In genomic region chr1:170346266-170346665, GRCm38 (mm10) we compare ENCODE assay signal across 22 mouse cellular contexts. TPM values are rescaled to one million over a fixed set of nuclear protein-coding genes. Genes with fewer than 3 reads are reported as not detected.
DNase-seq lines count a peak whose midpoint lies in the region; ATAC-seq and TF ChIP-seq lines count a peak whose summit lies in the region.
"Had no signal": no experiment of that assay in that cellular context is flagged by ENCODE, and none has a peak within 500 bp of the region (broad histone marks: within the 10 kb centered on the region; RNA-seq: fewer than 3 reads in every experiment).

No protein-coding gene starts in this region.

- no peak overlapping the region for H3K27ac ChIP-seq in forebrain, embryonic 11.5 days (ENCODE audit: low read depth, low read length)
- H3K27ac ChIP-seq in forebrain, embryonic 16.5 days (ENCODE audit: low read length) = no peak overlapping the region
- no peak overlapping the region for H3K27ac ChIP-seq in lung, embryonic 14.5 days (ENCODE audit: low read depth)
- H3K27ac ChIP-seq: forebrain, embryonic 15.5 days; gastrocnemius, adult 2 months; hindbrain, embryonic 10.5 days; limb, embryonic 10.5 days; liver, embryonic 12.5 days had no signal

- peak; percentile 30 for DNase-seq in forebrain, embryonic 11.5 days (ENCODE audit: low spot score)
- DNase-seq in lung, embryonic 14.5 days = no peak
- no peak for DNase-seq in lung, adult 2 months
- DNase-seq in kidney, postnatal 36 days = peak; percentile 66 to 75
- no peak for DNase-seq in gastrocnemius, adult 8-10 months (ENCODE audit: low spot score in 2 of 2)
- DNase-seq in spleen, postnatal 14 days (ENCODE audit: low spot score in 2 of 2) = no peak
- DNase-seq in urinary bladder, postnatal 25 days (ENCODE audit: low spot score) = no peak
- DNase-seq: cerebellum, adult 9-11 months; embryo, embryonic 11 days; gastrocnemius, adult 2 months; midbrain, embryonic 14.5 days; right cerebral cortex, postnatal 25 days; thymus, adult 18-20 months had no signal

- no peak overlapping the region for H3K9ac ChIP-seq in forebrain, embryonic 11.5 days (ENCODE audit: low read length)
- H3K9ac ChIP-seq in forebrain, embryonic 16.5 days (replicated peaks; ENCODE audit: low read depth, low read length) = no peak overlapping the region
- no peak overlapping the region for H3K9ac ChIP-seq in lung, embryonic 14.5 days
- H3K9ac ChIP-seq: forebrain, embryonic 15.5 days; liver, embryonic 12.5 days had no signal

- H3K36me3 ChIP-seq in forebrain, embryonic 11.5 days (ENCODE audit: control insufficient read depth, insufficient read depth, low read length) = no peaks in the 10 kb centered on the region
- no peaks in the 10 kb centered on the region for H3K36me3 ChIP-seq in forebrain, embryonic 16.5 days (ENCODE audit: control insufficient read depth, insufficient read depth)
- H3K36me3 ChIP-seq in lung, embryonic 14.5 days (ENCODE audit: insufficient read depth) = no peaks in the 10 kb centered on the region
- H3K36me3 ChIP-seq: forebrain, embryonic 15.5 days; hindbrain, embryonic 10.5 days; limb, embryonic 10.5 days; liver, embryonic 12.5 days had no signal

- no peaks in the 10 kb centered on the region for H3K9me3 ChIP-seq in forebrain, embryonic 11.5 days (ENCODE audit: control insufficient read depth, low read length)
- H3K9me3 ChIP-seq in forebrain, embryonic 16.5 days (ENCODE audit: control insufficient read depth, low read length) = no peaks in the 10 kb centered on the region
- H3K9me3 ChIP-seq in lung, embryonic 14.5 days (ENCODE audit: low read depth, low read length) = no peaks in the 10 kb centered on the region
- H3K9me3 ChIP-seq: forebrain, embryonic 15.5 days; hindbrain, embryonic 10.5 days; limb, embryonic 10.5 days; liver, embryonic 12.5 days had no signal

- no peaks in the 10 kb centered on the region for H3K27me3 ChIP-seq in forebrain, embryonic 11.5 days (ENCODE audit: control insufficient read depth, insufficient read depth, low read length)
- no peaks in the 10 kb centered on the region for H3K27me3 ChIP-seq in forebrain, embryonic 16.5 days (replicated peaks; ENCODE audit: control insufficient read depth, insufficient read depth, low read length)
- H3K27me3 ChIP-seq in lung, embryonic 14.5 days (ENCODE audit: insufficient read depth, low read length) = no peaks in the 10 kb centered on the region
- H3K27me3 ChIP-seq: forebrain, embryonic 15.5 days; liver, embryonic 12.5 days had no signal

- H3K4me1 ChIP-seq in forebrain, embryonic 11.5 days (replicated peaks; ENCODE audit: control insufficient read depth, insufficient read depth, low read length) = no peaks in the 10 kb centered on the region
- H3K4me1 ChIP-seq in forebrain, embryonic 16.5 days (replicated peaks; ENCODE audit: control insufficient read depth, insufficient read depth, low read length) = 0 out of 2 replicates have a peak, but pooled peaks cover 3% of the 10 kb centered on the region
- no peaks in the 10 kb centered on the region; the same call in 1 of the 2 replicates for H3K4me1 ChIP-seq in lung, embryonic 14.5 days (ENCODE audit: insufficient read depth)
- peaks cover 5% of the 10 kb centered on the region for H3K4me1 ChIP-seq in lung, adult 2 months (ENCODE audit: control insufficient read depth, insufficient read depth, low read length)
- H3K4me1 ChIP-seq: forebrain, embryonic 15.5 days; hindbrain, embryonic 10.5 days; limb, embryonic 10.5 days; liver, embryonic 12.5 days had no signal

- ATAC-seq in forebrain, embryonic 11.5 days (replicated peaks; ENCODE audit: low FRiP score) = no peak
- ATAC-seq in forebrain, embryonic 16.5 days = no peak
- ATAC-seq in lung, embryonic 14.5 days (ENCODE audit: insufficient read depth) = peak; percentile 47; the same call in 1 of the 2 replicates
- ATAC-seq: forebrain, embryonic 15.5 days; inflammation-experienced regulatory T-cells, adult 6 months; liver, embryonic 12.5 days had no signal

- H3K4me3 ChIP-seq in forebrain, embryonic 11.5 days (ENCODE audit: low read depth, low read length) = no peak overlapping the region
- no peak overlapping the region for H3K4me3 ChIP-seq in forebrain, embryonic 16.5 days (replicated peaks; ENCODE audit: low read length)
- no peak overlapping the region for H3K4me3 ChIP-seq in lung, embryonic 14.5 days (ENCODE audit: low read depth, low read length)
- H3K4me3 ChIP-seq in lung, adult 2 months (replicated peaks; ENCODE audit: extremely low read depth, low read depth, low read length) = no peak overlapping the region
- H3K4me3 ChIP-seq: forebrain, embryonic 15.5 days; gastrocnemius, adult 2 months; hindbrain, embryonic 10.5 days; limb, embryonic 10.5 days; liver, embryonic 12.5 days had no signal

- no peak overlapping the region for H3K4me2 ChIP-seq in forebrain, embryonic 11.5 days (ENCODE audit: low read depth, low read length, severe bottlenecking)
- H3K4me2 ChIP-seq in forebrain, embryonic 16.5 days (ENCODE audit: low read length) = no peak overlapping the region
- H3K4me2 ChIP-seq in lung, embryonic 14.5 days = no peak overlapping the region
- H3K4me2 ChIP-seq: forebrain, embryonic 15.5 days; liver, embryonic 12.5 days had no signal

- no peak for TF ChIP-seq POLR2A in lung, adult 2 months (IDR thresholded peaks at IDR 0.05; ENCODE audit: borderline replicate concordance, extremely low read depth, low read depth, low read length)

- WGBS in forebrain, embryonic 11.5 days = 88% methylated on average over 3 of the region's 3 CpGs
- WGBS in forebrain, embryonic 16.5 days = 67% methylated on average over 3 of the region's 3 CpGs
- WGBS in lung, embryonic 14.5 days = 66% methylated on average over 3 of the region's 3 CpGs
- WGBS in lung, adult 2 months = 39% methylated on average over 3 of the region's 3 CpGs

- no peak for TF ChIP-seq CTCF in lung, embryonic 14.5 days (IDR thresholded peaks at IDR 0.05; ENCODE audit: low read depth)
- no peak for TF ChIP-seq CTCF in lung, adult 2 months (IDR thresholded peaks at IDR 0.05; ENCODE audit: insufficient read depth, low read length)

RNA-seq across cellular contexts. Expression of gene Spata46, which starts 37.7 kb away (rescaled TPM):
- 1.6 and 3.2 TPM in 2 replicates for polyA plus RNA-seq in forebrain, embryonic 11.5 days (2014; fragmentation: Nextera tagmentation; extraction: Ambion mirVana)
- polyA plus RNA-seq in forebrain, embryonic 16.5 days (2015; fragmentation: Nextera tagmentation; extraction: Ambion mirVana) = 0.78 and 1.7 TPM in 2 replicates
- polyA plus RNA-seq in lung, embryonic 14.5 days (2014; fragmentation: Nextera tagmentation; extraction: Ambion mirVana) = 1.2 and 1.6 TPM in 2 replicates
- polyA plus RNA-seq in lung, adult 2 months (2012; rRNA removed) = not detected in 2 replicates
- total RNA-seq in gastrocnemius, adult 8-10 months (2022) = not detected
- total RNA-seq: adrenal gland, postnatal 4 days; CH12.LX; gastrocnemius, adult 2 months; layer of hippocampus, adult 18-20 months had no signal
- polyA plus RNA-seq: inflammation-experienced regulatory T-cells, adult 6 months had no signal

RNA-seq across cellular contexts. Expression of gene Gm7694, which starts 40.1 kb away (rescaled TPM):
- polyA plus RNA-seq in forebrain, embryonic 11.5 days (2014; fragmentation: Nextera tagmentation; extraction: Ambion mirVana) = 4.5 and 6.6 TPM in 2 replicates
- 2.7 and 3.7 TPM in 2 replicates for polyA plus RNA-seq in forebrain, embryonic 16.5 days (2015; fragmentation: Nextera tagmentation; extraction: Ambion mirVana)
- 2.7 and 2.9 TPM in 2 replicates for polyA plus RNA-seq in lung, embryonic 14.5 days (2014; fragmentation: Nextera tagmentation; extraction: Ambion mirVana)
- 7.6 and 7.8 TPM in 2 replicates for polyA plus RNA-seq in lung, adult 2 months (2012; rRNA removed)
- under 1 TPM; 0.15 to 0.68 (median 0.39) TPM for total RNA-seq in gastrocnemius, adult 8-10 months (2022)
- polyA plus RNA-seq: inflammation-experienced regulatory T-cells, adult 6 months had no signal

Comparison
In these comparisons a context has a peak if more than half of its experiments do, and no peak if none do; other contexts are left out.
1. DNase-seq: peak in forebrain, embryonic 11.5 days (single experiment) and kidney, postnatal 36 days (2 of 2); none in lung, embryonic 14.5 days (single experiment), lung, adult 2 months (single experiment), gastrocnemius, adult 8-10 months (0 of 2), spleen, postnatal 14 days (0 of 2) and urinary bladder, postnatal 25 days (single experiment).